Mouse (Mus musculus) hindbrain, embryonic 11.5 days (tissue): ENCODE data around the gene Sptlc2. TPM values are rescaled to one million over a fixed set of nuclear protein-coding genes. Genes with fewer than 3 reads are reported as not detected.

Experiments
- ATAC-seq: fragments of 200-750 bp; cut with Nextera tagmentation; 2 replicates; pipeline ENCODE4 v1.8.0; 2017; ENCODE audit warnings: mild to moderate bottlenecking, moderate TSS enrichment, moderate library complexity; ENCODE audit not compliant: low FRiP score
- DNase-seq: peaks from one replicate; pipeline ENCODE4 v3.0.0-alpha.2; 2015; ENCODE audit warnings: low spot score
- H3K27ac ChIP-seq: fragments of 300-500 bp; sonication (generic); 2 replicates; pipeline ENCODE4 v1.5.1; 2014; ENCODE audit warnings: mild to moderate bottlenecking, low read depth, low read length
- H3K27me3 ChIP-seq: fragments of 300-500 bp; sonication (generic); 2 replicates; pipeline ENCODE4 v1.6.1; 2014; ENCODE audit warnings: mild to moderate bottlenecking, low read length, moderate library complexity, mixed read lengths; ENCODE audit not compliant: control insufficient read depth, insufficient read depth
- H3K36me3 ChIP-seq: fragments of 300-500 bp; sonication (generic); 2 replicates; pipeline ENCODE4 v1.6.1; 2014; ENCODE audit warnings: mild to moderate bottlenecking, low read length, moderate library complexity, mixed read lengths; ENCODE audit not compliant: control insufficient read depth, insufficient read depth
- H3K4me1 ChIP-seq: fragments of 300-500 bp; sonication (generic); replicated peaks from 2 replicates; pipeline ENCODE4 v1.6.1; 2014; ENCODE audit warnings: low read length, mixed read lengths; ENCODE audit not compliant: control insufficient read depth, insufficient read depth
- H3K4me2 ChIP-seq: fragments of 300-500 bp; sonication (generic); replicated peaks from 2 replicates; pipeline ENCODE4 v1.6.1; 2014; ENCODE audit warnings: mild to moderate bottlenecking, low read depth, low read length
- H3K4me3 ChIP-seq: fragments of 300-500 bp; sonication (generic); 2 replicates; pipeline ENCODE4 v1.5.1; 2014; ENCODE audit warnings: low read depth, low read length
- H3K9ac ChIP-seq: fragments of 300-500 bp; sonication (generic); 2 replicates; pipeline ENCODE4 v1.6.1; 2014; ENCODE audit warnings: low read depth, low read length
- H3K9me3 ChIP-seq: fragments of 300-500 bp; sonication (generic); 2 replicates; pipeline ENCODE4 v1.6.1; 2016; ENCODE audit warnings: low read length; ENCODE audit not compliant: control insufficient read depth
- WGBS: fragments of 180-500 bp; shearing (Covaris S2); extraction: QIAGEN DNeasy Blood & Tissue Kit; methylation state at CpG from one replicate; pipeline ENCODE4 v1.1.7; 2014; 5-methylcytosine and 5-hydroxymethylcytosine counted together
- polyA plus RNA-seq: library from polyadenylated mRNA; unstranded; fragments of >200 nt; fragmentation: Nextera tagmentation; extraction: Ambion mirVana; gene quantifications from 2 replicates; pipeline ENCODE4 v1.2.1, GENCODE M21; 2014

Sptlc2 gene
- polyA plus RNA-seq, 1 experiment from 2014 or later = 63.7 TPM

- Histone ChIP-seq H3K9ac (no peak overlapping the region), H3K36me3 (no peaks in the 10 kb centered on the region), H3K4me1 (no peaks in the 10 kb centered on the region; the same call in 1 of the 2 replicates), H3K9me3 (no peaks in the 10 kb centered on the region), H3K4me2 (no peak overlapping the region), H3K4me3 (no peak overlapping the region), H3K27me3 (no peaks in the 10 kb centered on the region), H3K27ac (no peak overlapping the region)
- 58% methylated on average over 5 of the region's 5 CpGs for WGBS
- ATAC-seq (no peak), DNase-seq (no peak)
Measured at GRCm38 (mm10) chr12:87331908-87332307, 56.2 kb downstream of the Sptlc2 start.

DNA sequence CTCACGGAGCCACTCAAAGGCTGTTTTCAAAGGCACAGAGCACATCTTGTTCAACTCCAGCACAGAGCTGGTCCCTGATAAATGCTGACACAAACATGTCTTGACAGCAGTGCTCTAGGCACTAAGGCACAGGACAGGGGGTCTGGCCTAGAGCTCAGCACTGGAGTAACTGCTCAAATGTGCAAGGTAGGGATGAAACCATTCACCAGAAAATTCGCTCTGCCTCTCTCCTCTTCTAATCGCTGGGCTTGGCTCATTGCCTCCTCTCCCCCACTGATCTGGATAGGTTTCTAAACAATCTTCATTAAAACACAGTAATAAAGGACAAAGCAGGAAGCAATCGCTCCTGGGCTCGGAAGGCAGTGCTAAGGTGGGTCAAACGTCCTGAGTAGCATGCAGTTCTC is 57.1 kb downstream of the Sptlc2 start:
- Histone ChIP-seq H3K9me3 (no peaks in the 10 kb centered on the region), H3K27me3 (no peaks in the 10 kb centered on the region), H3K27ac (no peak overlapping the region), H3K36me3 (no peaks in the 10 kb centered on the region), H3K4me1 (no peaks in the 10 kb centered on the region; the same call in 1 of the 2 replicates), H3K9ac (no peak overlapping the region), H3K4me2 (no peak overlapping the region), H3K4me3 (no peak overlapping the region)
- 70% methylated on average over 6 of the region's 6 CpGs for WGBS
- no peak for DNase-seq
- ATAC-seq = no peak

GRCm38 (mm10) chr12:87330213-87330612 is 57.9 kb downstream of the Sptlc2 start:
- H3K27me3 ChIP-seq = no peaks in the 10 kb centered on the region
- no peak for ATAC-seq

DNA sequence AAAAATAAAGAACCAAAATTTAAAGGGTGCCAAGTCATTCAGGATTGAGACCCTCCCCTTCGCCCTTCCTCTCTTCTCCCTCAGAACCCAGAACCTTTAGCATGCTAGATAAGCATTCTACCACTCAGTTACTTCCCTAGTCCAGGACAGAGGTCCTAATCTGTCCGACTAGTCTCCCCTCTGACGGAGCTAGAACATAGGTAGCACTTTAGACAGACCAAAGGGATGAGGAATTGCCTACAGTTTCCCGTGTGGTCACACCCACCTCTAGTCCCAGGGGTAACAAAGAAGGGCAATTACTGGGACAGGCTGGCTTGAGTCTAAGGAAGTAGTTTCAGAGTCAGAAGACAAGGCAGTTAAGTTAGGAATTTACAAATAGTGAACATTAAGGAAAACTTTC is 60.1 kb downstream of the Sptlc2 start:
- Histone ChIP-seq H3K4me1 (no peaks in the 10 kb centered on the region; the same call in 1 of the 2 replicates), H3K27me3 (no peaks in the 10 kb centered on the region)
- no peak for ATAC-seq

More at GRCm38 (mm10) chr12:87330213-87330612, 57.9 kb downstream of the Sptlc2 start:
- Histone ChIP-seq H3K36me3 (no peaks in the 10 kb centered on the region), H3K9ac (no peak overlapping the region), H3K4me2 (no peak overlapping the region), H3K4me3 (no peak overlapping the region), H3K4me1 (no peaks in the 10 kb centered on the region; the same call in 1 of the 2 replicates), H3K27ac (no peak overlapping the region), H3K9me3 (no peaks in the 10 kb centered on the region)
- 72% methylated on average over 2 of the region's 2 CpGs for WGBS
- no peak for DNase-seq

DNA sequence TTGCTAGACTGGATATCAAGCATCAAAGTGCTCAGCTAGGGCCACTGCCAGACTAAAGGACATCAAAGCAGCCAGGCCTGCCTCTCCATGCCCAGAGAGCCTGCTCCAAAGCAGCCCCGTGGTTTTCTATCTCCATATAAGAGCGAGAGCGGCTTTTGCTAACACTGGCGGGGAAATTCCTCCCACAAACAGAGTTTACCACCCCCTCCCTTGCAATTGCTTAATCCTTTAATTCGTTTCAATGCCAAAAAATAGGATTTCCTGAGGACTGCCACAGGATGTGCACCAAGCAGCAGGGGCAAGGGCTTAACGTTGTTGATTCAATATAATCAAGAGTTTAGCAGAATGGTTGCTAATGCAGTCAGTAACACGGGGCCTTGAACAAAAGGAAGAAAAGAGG is 60.5 kb downstream of the Sptlc2 start:
- ATAC-seq (no peak), DNase-seq (no peak)
- Histone ChIP-seq H3K9me3 (no peaks in the 10 kb centered on the region), H3K9ac (no peak overlapping the region), H3K4me3 (no peak overlapping the region), H3K4me1 (no peaks in the 10 kb centered on the region; the same call in 1 of the 2 replicates), H3K27ac (no peak overlapping the region), H3K36me3 (no peaks in the 10 kb centered on the region), H3K27me3 (no peaks in the 10 kb centered on the region), H3K4me2 (no peak overlapping the region)
- WGBS = 17% methylated on average over 7 of the region's 7 CpGs

More for the DNA sequence above, 60.1 kb downstream of the Sptlc2 start:
- 31% methylated on average over 4 of the region's 4 CpGs for WGBS
- no peak overlapping the region for H3K4me3 ChIP-seq
- H3K36me3 ChIP-seq = no peaks in the 10 kb centered on the region
- no peak for DNase-seq
- H3K4me2 ChIP-seq = no peak overlapping the region
- H3K27ac ChIP-seq = no peak overlapping the region
- no peak overlapping the region for H3K9ac ChIP-seq
- no peaks in the 10 kb centered on the region for H3K9me3 ChIP-seq

GRCm38 (mm10) chr12:87325452-87325851 is 62.7 kb downstream of the Sptlc2 start:
- Histone ChIP-seq H3K36me3 (no peaks in the 10 kb centered on the region), H3K27ac (no peak overlapping the region), H3K27me3 (no peaks in the 10 kb centered on the region), H3K9me3 (no peaks in the 10 kb centered on the region), H3K4me3 (no peak overlapping the region), H3K4me1 (no peaks in the 10 kb centered on the region), H3K9ac (no peak overlapping the region), H3K4me2 (no peak overlapping the region)
- DNase-seq (no peak), ATAC-seq (no peak)
- WGBS = 98% methylated on average over 3 of the region's 3 CpGs

DNA sequence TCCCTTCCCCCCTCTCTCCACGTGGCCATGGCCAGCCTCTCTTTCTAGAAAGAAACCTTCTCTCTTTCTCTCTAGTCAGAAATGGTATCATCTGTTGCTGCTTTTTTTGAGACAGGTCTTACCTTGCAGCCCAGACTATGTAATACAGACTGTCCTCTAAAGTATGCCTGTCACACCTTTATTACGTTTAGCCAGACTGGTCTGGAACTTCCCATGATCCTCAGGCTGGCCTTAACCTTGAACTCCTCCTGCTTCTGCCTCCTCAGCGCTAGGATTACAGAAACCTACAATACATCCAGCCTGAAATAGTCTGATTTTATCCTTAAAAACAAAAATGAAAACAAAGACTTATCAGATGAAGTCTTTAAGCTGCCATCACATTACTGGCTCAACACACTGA is 68.9 kb downstream of the Sptlc2 start:
- 85% methylated on average over 3 of the region's 3 CpGs for WGBS
- Histone ChIP-seq H3K27me3 (no peaks in the 10 kb centered on the region), H3K4me3 (no peak overlapping the region), H3K27ac (no peak overlapping the region), H3K9me3 (no peaks in the 10 kb centered on the region), H3K36me3 (no peaks in the 10 kb centered on the region), H3K9ac (no peak overlapping the region), H3K4me1 (no peaks in the 10 kb centered on the region), H3K4me2 (no peak overlapping the region)
- ATAC-seq = no peak
- DNase-seq = no peak

DNA sequence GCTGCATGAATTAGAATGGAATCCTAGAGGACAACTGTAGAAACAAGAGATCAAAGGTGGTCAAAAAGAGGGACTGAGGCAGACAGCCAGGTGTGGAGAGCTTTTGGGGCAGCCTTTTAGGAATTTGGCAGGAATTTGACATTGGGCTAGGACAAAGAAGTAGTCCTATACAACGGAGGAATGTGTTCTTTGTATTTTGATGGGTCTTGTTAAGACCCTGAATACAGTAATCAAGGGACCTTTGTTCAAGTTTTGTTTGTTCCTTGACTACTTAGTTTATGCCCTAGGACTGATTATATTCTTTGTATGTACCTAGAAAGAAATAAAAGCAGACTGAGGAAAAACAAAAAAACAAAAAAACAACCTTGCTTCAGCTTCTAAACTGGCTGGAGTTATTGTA is 70.2 kb downstream of the Sptlc2 start:
- Histone ChIP-seq H3K9ac (no peak overlapping the region), H3K4me3 (no peak overlapping the region), H3K9me3 (no peaks in the 10 kb centered on the region), H3K36me3 (no peaks in the 10 kb centered on the region), H3K4me2 (no peak overlapping the region), H3K27ac (no peak overlapping the region), H3K4me1 (no peaks in the 10 kb centered on the region), H3K27me3 (no peaks in the 10 kb centered on the region)
- 71% methylated on average over 1 of the region's 1 CpGs for WGBS
- no peak for DNase-seq
- no peak for ATAC-seq

GRCm38 (mm10) chr12:87313098-87313497 is 75.1 kb downstream of the Sptlc2 start:
- DNase-seq (no peak), ATAC-seq (no peak)
- H3K4me2 ChIP-seq = no peak overlapping the region
- H3K36me3 ChIP-seq = no peaks in the 10 kb centered on the region
- no peak overlapping the region for H3K9ac ChIP-seq
- H3K27ac ChIP-seq = no peak overlapping the region
- no peaks in the 10 kb centered on the region for H3K4me1 ChIP-seq
- H3K27me3 ChIP-seq = no peaks in the 10 kb centered on the region
- 73% methylated on average over 2 of the region's 2 CpGs for WGBS
- H3K9me3 ChIP-seq = no peaks in the 10 kb centered on the region
- H3K4me3 ChIP-seq = no peak overlapping the region
